Mouse (Mus musculus) mature B cell (primary cell): Measurements from ENCODE around the gene Bex4.
"Not testable (repeated sequence)": the region's sequence is repeated elsewhere in the genome, so short reads cannot be mapped to it uniquely, and the experiment has no call there.

Experiments used
- in situ Hi-C: fragments of 300-500 bp; cut with MboI; formaldehyde crosslinking; loops from 2 replicates; pipeline ENCODE4 v1.14.3; 2019

The Bex4 gene

GRCm38 (mm10) chrX:136138827-136139639, at the start of gene Bex4:
TSS of gene Bex4 (plus strand) at chrX:136138996.
- in situ Hi-C loops = not testable (repeated sequence)

GRCm38 (mm10) chrX:136092497-136093279, 46.1 kb upstream of the Bex4 start:
- in situ Hi-C loops = no loop called here

DNA sequence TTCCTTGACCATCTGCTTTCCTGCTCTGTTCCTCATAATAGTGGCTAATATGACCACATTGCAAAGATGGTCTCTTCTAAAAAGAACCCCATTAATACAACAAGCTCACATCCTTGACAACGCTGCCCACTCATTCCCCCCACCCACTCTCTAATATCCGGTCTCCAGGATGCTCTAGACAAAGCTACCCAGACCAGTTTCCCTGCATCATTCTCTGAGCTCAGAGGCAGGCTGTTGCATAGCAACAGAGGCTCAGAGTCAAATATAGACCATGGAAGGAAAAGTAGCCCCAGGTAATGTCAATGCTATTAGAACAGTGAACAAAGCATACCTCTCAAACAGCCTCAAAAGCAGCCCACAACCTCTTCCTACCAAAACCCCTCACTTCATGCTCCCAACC, 44.4 kb upstream of the Bex4 start:
- in situ Hi-C loops = no loop called here

GRCm38 (mm10) chrX:136104046-136104723, 34.6 kb upstream of the Bex4 start:
- in situ Hi-C loops = no loop called here

DNA sequence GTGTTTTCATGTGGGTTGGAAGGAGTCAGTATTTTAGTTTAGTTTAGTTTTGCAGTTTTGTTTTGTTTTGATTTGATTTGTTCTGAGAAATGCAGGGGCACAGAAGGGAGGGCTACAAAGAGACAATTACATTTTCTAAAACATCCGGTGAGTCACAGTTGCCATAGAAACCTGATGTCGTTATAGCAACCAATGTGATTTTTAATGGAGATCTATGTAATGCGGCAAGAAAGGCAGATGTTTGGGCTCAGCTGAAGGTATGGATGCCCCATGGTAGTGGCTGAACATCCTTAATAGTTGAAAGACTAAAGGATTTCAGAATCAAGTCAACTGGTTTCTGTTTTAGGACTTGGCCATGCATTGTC, 34.1 kb upstream of the Bex4 start:
- in situ Hi-C loops = no loop called here

DNA sequence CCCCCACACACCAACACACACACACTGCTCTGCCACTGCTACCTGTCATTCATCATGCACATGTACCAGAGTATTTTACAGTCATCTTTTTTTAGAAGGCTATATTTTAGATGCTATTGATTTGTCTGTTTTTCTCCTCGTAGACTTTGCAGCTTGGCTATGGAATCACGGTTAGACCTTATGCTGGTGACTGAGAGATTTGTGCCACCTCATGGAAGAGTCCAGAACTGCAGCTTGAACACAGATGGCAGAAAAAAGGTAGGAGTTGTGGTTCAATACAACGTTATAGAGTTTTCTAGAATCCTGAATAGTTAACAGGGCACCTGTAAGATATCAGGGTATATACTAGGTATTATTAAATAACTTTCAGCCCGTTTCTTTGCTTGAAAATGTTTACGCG, 30.9 kb upstream of the Bex4 start:
- in situ Hi-C loops = no loop called here

- in situ Hi-C loops = no loop called here
Observed at GRCm38 (mm10) chrX:136115015-136115414, 23.8 kb upstream of the Bex4 start.

DNA sequence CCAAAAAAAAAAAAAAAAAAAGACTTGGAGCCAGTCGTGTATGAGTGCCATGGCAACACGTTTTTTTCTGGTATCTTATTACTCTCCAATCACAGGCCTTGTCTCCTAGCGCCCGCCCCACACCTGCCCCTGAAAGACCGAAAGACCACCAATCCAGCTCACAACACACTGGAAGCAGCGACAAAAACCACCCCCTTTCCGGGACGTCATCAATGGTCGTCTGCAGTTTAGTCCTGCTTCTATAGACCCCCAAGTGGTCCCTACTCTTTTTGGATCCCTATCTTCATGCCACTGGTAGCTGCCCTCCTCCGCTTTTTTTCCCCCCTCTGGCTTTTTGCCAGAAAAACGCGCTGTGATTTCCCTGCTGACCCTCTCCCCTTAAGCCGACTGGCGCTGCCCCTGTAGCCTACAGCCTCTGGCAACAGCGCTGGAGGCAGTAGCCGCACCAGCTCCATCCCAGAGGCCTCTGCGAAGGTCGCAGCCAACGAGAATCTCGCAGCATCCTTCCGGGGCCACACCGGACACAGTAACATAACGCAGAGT, 23.3 kb upstream of the Bex4 start:
- in situ Hi-C loops = no loop called here

GRCm38 (mm10) chrX:136127038-136127743, 11.6 kb upstream of the Bex4 start:
- in situ Hi-C loops = no loop called here

DNA sequence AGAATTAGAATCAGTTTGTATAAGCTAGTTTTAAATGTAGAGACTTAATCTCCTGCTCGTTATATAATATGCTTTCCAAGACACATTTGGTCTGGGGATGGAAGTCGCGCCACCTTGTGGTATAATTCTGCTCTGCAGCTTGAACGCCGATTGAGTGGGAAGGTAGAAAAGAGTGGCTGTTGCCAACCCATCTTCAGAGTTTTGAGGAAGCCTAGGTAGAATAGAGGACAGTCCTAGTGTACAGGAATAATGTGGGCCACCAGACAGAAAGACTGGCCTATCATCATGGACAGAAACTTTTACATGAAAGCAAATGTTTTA, 11.1 kb upstream of the Bex4 start:
- in situ Hi-C loops = no loop called here

GRCm38 (mm10) chrX:136135559-136135958, 3.2 kb upstream of the Bex4 start:
- in situ Hi-C loops = no loop called here

GRCm38 (mm10) chrX:136139640-136140004, 826 bp downstream of the Bex4 start:
- in situ Hi-C loops = not testable (repeated sequence)

- in situ Hi-C loops = no loop called here
Observed at GRCm38 (mm10) chrX:136141385-136141784, 2.6 kb downstream of the Bex4 start.

DNA sequence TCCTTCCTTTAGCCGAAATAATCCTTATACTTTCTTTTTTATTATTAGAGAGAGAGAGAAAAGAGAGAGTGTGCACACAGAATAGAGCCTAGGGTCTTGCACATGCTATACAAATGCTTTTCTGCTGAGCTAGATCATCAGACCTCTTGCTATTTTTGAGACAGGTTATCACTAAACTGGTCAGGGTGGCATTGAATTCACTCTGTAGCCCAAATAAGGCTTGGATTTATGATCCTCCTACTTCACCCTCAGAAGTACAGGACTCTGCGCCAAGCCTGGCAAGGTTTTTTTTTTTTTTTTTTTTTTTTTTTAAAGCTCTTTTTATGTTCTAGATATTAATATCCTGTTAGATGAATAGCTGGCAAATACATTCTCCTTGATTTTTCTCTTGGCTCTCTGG, 4.9 kb downstream of the Bex4 start:
- in situ Hi-C loops = no loop called here

GRCm38 (mm10) chrX:136144195-136144594, 5.4 kb downstream of the Bex4 start:
- in situ Hi-C loops = no loop called here

DNA sequence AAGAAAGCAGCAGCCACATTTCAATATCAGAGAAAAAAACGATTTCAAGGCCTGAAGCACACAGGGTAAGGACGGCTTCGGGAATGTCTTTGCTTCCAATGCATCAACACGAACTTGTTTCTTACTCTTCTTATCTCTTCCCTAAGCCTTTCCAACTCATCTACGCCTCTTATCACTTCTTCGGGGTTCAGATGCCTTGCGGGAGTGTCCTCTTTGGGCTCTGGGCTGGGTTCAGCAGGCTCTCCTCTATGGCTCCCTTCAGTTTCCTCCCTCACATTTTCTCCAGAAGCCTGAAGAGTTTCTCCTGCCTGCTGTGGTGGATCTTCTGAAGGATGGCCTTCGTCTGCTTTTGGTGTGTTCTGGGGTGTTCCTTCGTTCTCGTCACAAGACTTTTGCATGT, 31.8 kb downstream of the Bex4 start:
- in situ Hi-C loops = no loop called here

DNA sequence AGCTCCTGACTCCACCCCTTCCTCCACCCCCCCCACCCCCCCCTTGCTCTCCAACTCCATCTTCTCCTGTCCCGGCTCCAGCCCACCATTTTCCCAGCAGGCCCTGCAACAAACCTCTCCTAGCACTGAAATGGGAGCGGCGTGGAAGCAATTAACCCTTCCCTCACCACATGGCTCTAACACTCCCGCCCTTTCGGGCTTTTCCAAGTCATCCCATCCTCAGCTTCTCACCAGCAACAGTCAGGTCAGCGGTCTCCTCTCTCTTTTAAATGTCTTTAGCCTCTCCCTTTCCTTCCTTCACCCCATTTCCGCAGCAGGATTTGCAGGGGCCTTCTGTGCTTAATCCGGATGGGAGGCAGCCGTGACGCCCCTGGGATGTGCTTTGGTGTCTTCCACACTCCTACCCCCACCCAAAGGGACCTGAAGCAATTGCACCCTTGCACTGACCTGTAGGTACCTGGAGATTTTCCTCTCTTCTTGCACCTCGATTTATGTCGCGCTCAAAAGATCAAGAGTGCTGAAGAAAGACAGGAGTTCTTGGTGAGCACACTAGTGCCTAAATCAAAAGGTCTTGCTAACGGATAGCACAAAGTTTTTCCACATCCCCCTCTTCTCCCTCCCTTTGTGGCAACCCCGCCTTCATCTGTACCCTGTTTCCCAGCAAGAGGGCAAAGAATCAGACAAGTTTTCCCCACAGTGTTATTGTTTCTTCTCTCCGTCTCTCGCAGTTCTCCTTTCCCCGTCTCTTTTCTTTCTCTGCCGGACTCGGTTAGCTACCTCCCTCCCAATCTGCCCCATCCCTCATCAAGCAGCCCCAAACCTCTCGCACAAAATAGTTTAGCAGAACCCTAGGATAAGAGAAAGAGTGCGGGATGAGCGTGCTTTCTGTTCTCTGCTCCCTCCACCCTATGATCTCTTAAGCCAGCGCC, 32.7 kb downstream of the Bex4 start:
- in situ Hi-C loops = no loop called here

GRCm38 (mm10) chrX:136172118-136172551, 33.3 kb downstream of the Bex4 start, which contains the start of gene Tceal8:
TSS of gene Tceal8 (minus strand) at chrX:136172342.
- in situ Hi-C loops = no loop called here

DNA sequence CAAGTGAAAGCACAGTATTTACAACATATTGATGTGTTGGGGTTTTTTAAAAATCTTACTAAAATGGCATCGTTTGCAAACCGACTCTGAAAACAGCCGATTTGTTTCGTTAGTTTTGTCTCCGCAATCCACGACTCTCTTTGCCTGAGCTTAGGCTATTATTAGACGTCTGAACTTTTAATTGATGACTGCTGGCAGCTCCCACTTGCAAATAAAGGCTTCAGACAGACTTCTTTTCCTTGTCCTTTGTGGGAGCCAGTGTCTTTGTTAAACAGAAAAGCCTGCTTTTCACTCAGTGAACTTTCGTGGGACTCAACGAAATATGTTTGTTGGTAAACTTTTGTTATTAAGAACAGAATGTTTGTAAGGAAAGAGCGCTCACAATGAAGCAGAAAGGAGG, 34.0 kb downstream of the Bex4 start:
- in situ Hi-C loops = no loop called here

GRCm38 (mm10) chrX:136180897-136181553, 42.2 kb downstream of the Bex4 start:
- in situ Hi-C loops = no loop called here
